Mouse (Mus musculus): ENCODE data around the gene Olfr342. TPM values are rescaled to one million over a fixed set of nuclear protein-coding genes. Genes with fewer than 3 reads are reported as not detected.

The Olfr342 gene
- polyA plus RNA-seq (2015; fragmentation: Nextera tagmentation; extraction: Ambion mirVana), result not detected in 2 replicates

GRCm38 (mm10) chr2:36524698-36525097 lies at the start of gene Olfr342:
Gene Olfr342, plus strand, starts transcription at chr2:36524998.
- ATAC-seq (ENCODE audit: insufficient read depth, low FRiP score, low read depth), result no peak
- no peaks in the 10 kb centered on the region for H3K36me3 ChIP-seq
- 67% methylated on average over 3 of the region's 3 CpGs for WGBS
- no peak within 1 kb of the TSS for H3K4me3 ChIP-seq (replicated peaks)
- H3K9ac ChIP-seq, result no peak within 1 kb of the TSS
- no peak within 1 kb of the TSS for H3K27ac ChIP-seq
- no peak within 1 kb of the TSS for H3K4me2 ChIP-seq
- H3K9me3 ChIP-seq, result no peaks in the 10 kb centered on the region
- H3K27me3 ChIP-seq (replicated peaks), result no peaks in the 10 kb centered on the region
- no peaks in the 10 kb centered on the region for H3K4me1 ChIP-seq

GRCm38 (mm10) chr2:36482368-36482767 lies 42.4 kb upstream of the Olfr342 start, which contains the start of gene Olfr341:
Gene Olfr341, minus strand, starts transcription at chr2:36482468.
- no peak within 1 kb of the TSS for H3K4me3 ChIP-seq (replicated peaks)
- no peaks in the 10 kb centered on the region for H3K4me1 ChIP-seq
- ATAC-seq (ENCODE audit: insufficient read depth, low FRiP score, low read depth), result no peak
- H3K36me3 ChIP-seq, result no peaks in the 10 kb centered on the region
- no peak within 1 kb of the TSS for H3K27ac ChIP-seq
- no peaks in the 10 kb centered on the region for H3K27me3 ChIP-seq (replicated peaks)
- no peaks in the 10 kb centered on the region for H3K9me3 ChIP-seq
- no peak within 1 kb of the TSS for H3K4me2 ChIP-seq
- no peak within 1 kb of the TSS for H3K9ac ChIP-seq

- no peaks in the 10 kb centered on the region for H3K9me3 ChIP-seq
- no peak overlapping the region for H3K9ac ChIP-seq
- H3K27me3 ChIP-seq (replicated peaks), result no peaks in the 10 kb centered on the region
- no peak overlapping the region for H3K4me3 ChIP-seq (replicated peaks)
- no peak overlapping the region for H3K27ac ChIP-seq
- no peak overlapping the region for H3K4me2 ChIP-seq
- H3K4me1 ChIP-seq, result no peaks in the 10 kb centered on the region
- H3K36me3 ChIP-seq, result no peaks in the 10 kb centered on the region
- ATAC-seq (ENCODE audit: insufficient read depth, low FRiP score, low read depth), result no peak
These were observed 40.4 kb downstream of the Olfr342 start for GRCm38 (mm10) chr2:36565156-36565555.

- Histone ChIP-seq H3K36me3 (no peaks in the 10 kb centered on the region), H3K4me2 (no peak within 1 kb of the TSS), H3K4me1 (no peaks in the 10 kb centered on the region), H3K27ac (no peak within 1 kb of the TSS), H3K4me3 (replicated peaks) (no peak within 1 kb of the TSS), H3K27me3 (replicated peaks) (no peaks in the 10 kb centered on the region), H3K9ac (no peak within 1 kb of the TSS), H3K9me3 (no peaks in the 10 kb centered on the region)
- 78% methylated on average over 1 of the region's 1 CpGs for WGBS
- ATAC-seq (ENCODE audit: insufficient read depth, low FRiP score, low read depth), result no peak
These were observed 41.6 kb downstream of the Olfr342 start, which contains the start of gene Olfr344 for GRCm38 (mm10) chr2:36566362-36566761. Gene Olfr344, plus strand, starts transcription at chr2:36566662.

GRCm38 (mm10) chr2:36567022-36567421 lies 42.2 kb downstream of the Olfr342 start:
- ATAC-seq (ENCODE audit: insufficient read depth, low FRiP score, low read depth), result no peak
- Histone ChIP-seq H3K4me1 (no peaks in the 10 kb centered on the region), H3K9ac (no peak overlapping the region), H3K27ac (no peak overlapping the region), H3K36me3 (no peaks in the 10 kb centered on the region), H3K4me2 (no peak overlapping the region), H3K27me3 (replicated peaks) (no peaks in the 10 kb centered on the region), H3K9me3 (no peaks in the 10 kb centered on the region), H3K4me3 (replicated peaks) (no peak overlapping the region)

- Histone ChIP-seq H3K27ac (no peak overlapping the region), H3K9ac (no peak overlapping the region), H3K36me3 (no peaks in the 10 kb centered on the region), H3K27me3 (replicated peaks) (no peaks in the 10 kb centered on the region), H3K9me3 (no peaks in the 10 kb centered on the region), H3K4me2 (no peak overlapping the region), H3K4me3 (replicated peaks) (no peak overlapping the region), H3K4me1 (no peaks in the 10 kb centered on the region)
- ATAC-seq (ENCODE audit: insufficient read depth, low FRiP score, low read depth), result no peak
- 95% methylated on average over 3 of the region's 3 CpGs for WGBS
These were observed 43.0 kb downstream of the Olfr342 start for GRCm38 (mm10) chr2:36567845-36568244.

Other genes with a start within 250 kb of the Olfr342 start
- gene Olfr338, start 151.5 kb upstream of the Olfr342 start, polyA plus RNA-seq (2015; fragmentation: Nextera tagmentation; extraction: Ambion mirVana), result not detected in 2 replicates
- not detected in 2 replicates for gene Olfr339, start 106.1 kb upstream of the Olfr342 start, polyA plus RNA-seq (2015; fragmentation: Nextera tagmentation; extraction: Ambion mirVana)
- not detected in 2 replicates for gene Olfr340, start 72.4 kb upstream of the Olfr342 start, polyA plus RNA-seq (2015; fragmentation: Nextera tagmentation; extraction: Ambion mirVana)
- gene Olfr341, start 42.5 kb upstream of the Olfr342 start, polyA plus RNA-seq (2015; fragmentation: Nextera tagmentation; extraction: Ambion mirVana), result not detected in 2 replicates
- not detected in 2 replicates for gene Olfr344, start 41.7 kb downstream of the Olfr342 start, polyA plus RNA-seq (2015; fragmentation: Nextera tagmentation; extraction: Ambion mirVana)
- gene Olfr345, start 115.0 kb downstream of the Olfr342 start, polyA plus RNA-seq (2015; fragmentation: Nextera tagmentation; extraction: Ambion mirVana), result not detected in 2 replicates
- not detected in 2 replicates for gene Olfr346, start 160.8 kb downstream of the Olfr342 start, polyA plus RNA-seq (2015; fragmentation: Nextera tagmentation; extraction: Ambion mirVana)
- not detected in 2 replicates for gene Olfr347, start 206.9 kb downstream of the Olfr342 start, polyA plus RNA-seq (2015; fragmentation: Nextera tagmentation; extraction: Ambion mirVana)